Mouse (Mus musculus): Measurements from ENCODE around the gene Plk5.
"Not testable (repeated sequence)": the region's sequence is repeated elsewhere in the genome, so short reads cannot be mapped to it uniquely, and the experiment has no call there.

Gene Plk5

GRCm38 (mm10) chr10:80330888-80331287 lies 25.4 kb upstream of the Plk5 start:
- CTCF ChIA-PET = interaction anchor here (0.5 kb wide), 1 partner anchor 191 kb away, joined by 5 read pairs; no protein-coding TSS in a partner anchor

GRCm38 (mm10) chr10:80331636-80332524 lies 24.4 kb upstream of the Plk5 start:
- CTCF ChIA-PET = interaction anchor here (0.5 to 1.0 kb wide), 3 partner anchors 9 to 190 kb away, joined by 3 to 5 read pairs (median 3); no protein-coding TSS in a partner anchor

- CTCF ChIA-PET = interaction anchor here (1.0 kb wide), 1 partner anchor 8 kb away, joined by 3 read pairs; no protein-coding TSS in a partner anchor
Measured at GRCm38 (mm10) chr10:80332525-80332989, 23.7 kb upstream of the Plk5 start.

- CTCF ChIA-PET = no interaction called here
Measured at GRCm38 (mm10) chr10:80336263-80336662, 20.0 kb upstream of the Plk5 start.

GRCm38 (mm10) chr10:80339941-80340750 lies 16.1 kb upstream of the Plk5 start:
- CTCF ChIA-PET = interaction anchor here (0.6 to 1.0 kb wide), 3 partner anchors 8 to 49 kb away, joined by 3 read pairs; no protein-coding TSS in a partner anchor

- CTCF ChIA-PET = interaction anchor here (0.6 to 1.0 kb wide), 3 partner anchors 9 to 50 kb away, joined by 3 read pairs; no protein-coding TSS in a partner anchor
Measured at GRCm38 (mm10) chr10:80341026-80341425, 15.2 kb upstream of the Plk5 start.

GRCm38 (mm10) chr10:80341491-80342304 lies 14.6 kb upstream of the Plk5 start:
- CTCF ChIA-PET = no interaction called here

GRCm38 (mm10) chr10:80342305-80342748 lies 13.9 kb upstream of the Plk5 start:
- CTCF ChIA-PET = interaction anchor here (0.9 kb wide), 1 partner anchor 38 kb away, joined by 3 read pairs; no protein-coding TSS in a partner anchor

GRCm38 (mm10) chr10:80342749-80343424 lies 13.4 kb upstream of the Plk5 start:
- CTCF ChIA-PET = interaction anchor here (0.9 to 1.0 kb wide), 2 partner anchors 38 to 60 kb away, joined by 3 read pairs; no protein-coding TSS in a partner anchor

GRCm38 (mm10) chr10:80343425-80343895 lies 12.8 kb upstream of the Plk5 start:
- CTCF ChIA-PET = interaction anchor here (0.9 to 1.0 kb wide), 2 partner anchors 39 to 60 kb away, joined by 3 read pairs; no protein-coding TSS in a partner anchor

- CTCF ChIA-PET = no interaction called here
Measured at GRCm38 (mm10) chr10:80344131-80344661, 12.1 kb upstream of the Plk5 start.

- CTCF ChIA-PET = interaction anchor here (0.5 to 0.6 kb wide), 2 partner anchors 46 to 88 kb away, joined by 3 to 6 read pairs; no protein-coding TSS in a partner anchor
Measured at GRCm38 (mm10) chr10:80345122-80345521, 11.1 kb upstream of the Plk5 start.

GRCm38 (mm10) chr10:80345929-80346328 lies 10.3 kb upstream of the Plk5 start:
- CTCF ChIA-PET = not testable (repeated sequence)

GRCm38 (mm10) chr10:80347514-80347967 lies 8.7 kb upstream of the Plk5 start:
- CTCF ChIA-PET = interaction anchor here (0.6 kb wide), 1 partner anchor 21 kb away, joined by 3 read pairs; no protein-coding TSS in a partner anchor

- CTCF ChIA-PET = interaction anchor here (0.8 kb wide), 1 partner anchor 11 kb away, joined by 5 read pairs; no protein-coding TSS in a partner anchor
Measured at GRCm38 (mm10) chr10:80348244-80348781, 7.9 kb upstream of the Plk5 start, which contains the start of gene Adamtsl5. Adamtsl5 (minus strand) TSS chr10:80348412.

GRCm38 (mm10) chr10:80348981-80349380 lies 7.3 kb upstream of the Plk5 start:
- CTCF ChIA-PET = interaction anchor here (0.8 kb wide), 1 partner anchor 12 kb away, joined by 5 read pairs; no protein-coding TSS in a partner anchor

GRCm38 (mm10) chr10:80350292-80350691 lies 6.0 kb upstream of the Plk5 start:
- CTCF ChIA-PET = interaction anchor here (0.6 kb wide), 2 partner anchors 36 to 459 kb away, joined by 3 read pairs; no protein-coding TSS in a partner anchor

GRCm38 (mm10) chr10:80351896-80352295 lies 4.4 kb upstream of the Plk5 start:
- CTCF ChIA-PET = no interaction called here

- CTCF ChIA-PET = no interaction called here
Measured at GRCm38 (mm10) chr10:80352727-80353126, 3.5 kb upstream of the Plk5 start.
